Mouse (Mus musculus): ENCODE data around the gene Mob3b. TPM values are rescaled to one million over a fixed set of nuclear protein-coding genes. Genes with fewer than 3 reads are reported as not detected.

The Mob3b gene
- total RNA-seq, 2 experiments from 2014 or later, result 2.8 to 4.0 TPM

- no peak for TF ChIP-seq CTCF (IDR thresholded peaks at IDR 0.05)
- H3K27ac ChIP-seq, result no peak overlapping the region
- no peak overlapping the region for H3K4me3 ChIP-seq
- intact Hi-C loops (cut with DNase I), result no loop called here
- DNase-seq (ENCODE audit: extremely low spot score in 1 of 2, low spot score in 2 of 2), result no peak
Observed at GRCm38 (mm10) chr4:35125299-35125777, 31.9 kb downstream of the Mob3b start.

GRCm38 (mm10) chr4:35124027-35124426 is 33.3 kb downstream of the Mob3b start:
- TF ChIP-seq CTCF (IDR thresholded peaks at IDR 0.05), result no peak
- intact Hi-C loops (cut with DNase I), result no loop called here
- no peak for DNase-seq (ENCODE audit: extremely low spot score in 1 of 2, low spot score in 2 of 2)

GRCm38 (mm10) chr4:35123087-35123486 is 34.2 kb downstream of the Mob3b start:
- DNase-seq (ENCODE audit: extremely low spot score in 1 of 2, low spot score in 2 of 2), result no peak
- no peak overlapping the region for H3K4me3 ChIP-seq
- TF ChIP-seq CTCF (IDR thresholded peaks at IDR 0.05), result no peak
- no peak overlapping the region for H3K27ac ChIP-seq
- intact Hi-C loops (cut with DNase I), result no loop called here

More at GRCm38 (mm10) chr4:35124027-35124426, 33.3 kb downstream of the Mob3b start:
- Histone ChIP-seq H3K4me3 (no peak overlapping the region), H3K27ac (no peak overlapping the region)

GRCm38 (mm10) chr4:35121060-35121459 is 36.2 kb downstream of the Mob3b start:
- Histone ChIP-seq H3K27ac (no peak overlapping the region), H3K4me3 (peak overlapping the region; percentile 22; the same call in 1 of the 2 replicates)
- TF ChIP-seq CTCF (IDR thresholded peaks at IDR 0.05), result no peak
- intact Hi-C loops (cut with DNase I), result no loop called here
- no peak for DNase-seq (ENCODE audit: extremely low spot score in 1 of 2, low spot score in 2 of 2)

- DNase-seq (ENCODE audit: extremely low spot score in 1 of 2, low spot score in 2 of 2), result no peak
- no peak overlapping the region for H3K27ac ChIP-seq
- intact Hi-C loops (cut with DNase I), result no loop called here
- TF ChIP-seq CTCF (IDR thresholded peaks at IDR 0.05), result no peak
- no peak overlapping the region for H3K4me3 ChIP-seq
Observed at GRCm38 (mm10) chr4:35120575-35120974, 36.7 kb downstream of the Mob3b start.

- intact Hi-C loops (cut with DNase I), result no loop called here
- no peak overlapping the region for H3K27ac ChIP-seq
- DNase-seq (ENCODE audit: extremely low spot score in 1 of 2, low spot score in 2 of 2), result no peak
- TF ChIP-seq CTCF (IDR thresholded peaks at IDR 0.05), result no peak
- H3K4me3 ChIP-seq, result no peak overlapping the region
Observed at GRCm38 (mm10) chr4:35120159-35120558, 37.1 kb downstream of the Mob3b start.

GRCm38 (mm10) chr4:35118851-35119250 is 38.4 kb downstream of the Mob3b start:
- Histone ChIP-seq H3K4me3 (no peak overlapping the region), H3K27ac (no peak overlapping the region)
- no peak for DNase-seq (ENCODE audit: extremely low spot score in 1 of 2, low spot score in 2 of 2)
- intact Hi-C loops (cut with DNase I), result no loop called here
- no peak for TF ChIP-seq CTCF (IDR thresholded peaks at IDR 0.05)

GRCm38 (mm10) chr4:35117144-35117543 is 40.1 kb downstream of the Mob3b start:
- intact Hi-C loops (cut with DNase I), result no loop called here
- no peak for DNase-seq (ENCODE audit: extremely low spot score in 1 of 2, low spot score in 2 of 2)
- no peak overlapping the region for H3K4me3 ChIP-seq
- H3K27ac ChIP-seq, result no peak overlapping the region
- no peak for TF ChIP-seq CTCF (IDR thresholded peaks at IDR 0.05)

- intact Hi-C loops (cut with DNase I), result no loop called here
- Histone ChIP-seq H3K4me3 (no peak overlapping the region), H3K27ac (no peak overlapping the region)
- no peak for TF ChIP-seq CTCF (IDR thresholded peaks at IDR 0.05)
- no peak for DNase-seq (ENCODE audit: extremely low spot score in 1 of 2, low spot score in 2 of 2)
Observed at GRCm38 (mm10) chr4:35115933-35116332, 41.4 kb downstream of the Mob3b start.

- no peak overlapping the region for H3K27ac ChIP-seq
- no peak for DNase-seq (ENCODE audit: extremely low spot score in 1 of 2, low spot score in 2 of 2)
- no peak overlapping the region for H3K4me3 ChIP-seq
- TF ChIP-seq CTCF (IDR thresholded peaks at IDR 0.05), result no peak
- intact Hi-C loops (cut with DNase I), result no loop called here
Observed at GRCm38 (mm10) chr4:35114950-35115349, 42.3 kb downstream of the Mob3b start.

GRCm38 (mm10) chr4:35113516-35114248 is 43.6 kb downstream of the Mob3b start:
- no peak for TF ChIP-seq CTCF (IDR thresholded peaks at IDR 0.05)
- Histone ChIP-seq H3K27ac (no peak overlapping the region), H3K4me3 (no peak overlapping the region)
- no peak for DNase-seq (ENCODE audit: extremely low spot score in 1 of 2, low spot score in 2 of 2)
- intact Hi-C loops (cut with DNase I), result no loop called here

GRCm38 (mm10) chr4:35112452-35112851 is 44.8 kb downstream of the Mob3b start:
- no peak overlapping the region for H3K4me3 ChIP-seq
- intact Hi-C loops (cut with DNase I), result no loop called here

More at GRCm38 (mm10) chr4:35112452-35112851, 44.8 kb downstream of the Mob3b start:
- DNase-seq (ENCODE audit: extremely low spot score in 1 of 2, low spot score in 2 of 2), result no peak
- TF ChIP-seq CTCF (IDR thresholded peaks at IDR 0.05), result no peak
- H3K27ac ChIP-seq, result no peak overlapping the region
